Comparison of ENCODE assay signal across 24 mouse cellular contexts in the genomic region with DNA sequence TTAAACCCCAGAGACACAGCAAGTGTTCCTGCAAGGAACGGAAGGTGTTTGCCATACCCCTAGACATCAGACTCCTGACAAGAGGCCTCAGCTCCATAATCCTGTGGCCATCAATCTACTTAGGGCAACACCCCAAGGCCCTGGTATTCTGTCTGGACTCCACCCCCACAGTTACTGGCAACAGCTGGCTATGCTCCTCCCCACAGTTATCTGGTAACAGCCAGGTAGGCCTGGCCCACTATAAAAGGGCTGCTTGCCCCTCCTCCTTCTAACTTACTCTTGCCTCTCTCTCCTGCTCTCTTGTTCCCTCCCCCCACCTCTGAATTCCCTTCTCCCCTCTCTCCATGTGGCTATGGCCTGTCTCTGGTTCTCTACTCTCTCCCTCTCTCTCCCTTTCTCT.
"Had no signal": no experiment of that assay in that cellular context is flagged by ENCODE, and none has a peak within 500 bp of the region (broad histone marks: within the 10 kb centered on the region; RNA-seq: fewer than 3 reads in every experiment).

No protein-coding gene starts in this region.

- H3K4me2 ChIP-seq: heart, embryonic 12.5 days; hindbrain, embryonic 12.5 days; hindbrain, embryonic 14.5 days; limb, embryonic 12.5 days; liver, embryonic 11.5 days; liver, embryonic 13.5 days; liver, embryonic 15.5 days had no signal

- H3K9ac ChIP-seq: heart, embryonic 12.5 days; hindbrain, embryonic 12.5 days; hindbrain, embryonic 14.5 days; limb, embryonic 12.5 days; liver, embryonic 13.5 days; liver, embryonic 15.5 days had no signal

- DNase-seq: gastrocnemius, postnatal 25 days; heart, adult 18-20 months; heart, postnatal 10 days; heart, postnatal 4 days; kidney, adult 11 months; kidney, adult 2 months; kidney, postnatal 10 days; kidney, postnatal 25 days; kidney, postnatal 4 days; liver; liver, embryonic 13.5 days had no signal

- H3K4me3 ChIP-seq: heart, embryonic 10.5 days; heart, embryonic 12.5 days; hindbrain, embryonic 10.5 days; hindbrain, embryonic 12.5 days; layer of hippocampus, adult 2 months; left cerebral cortex, adult 2 months; limb, embryonic 10.5 days; limb, embryonic 12.5 days; liver, embryonic 13.5 days; liver, embryonic 15.5 days had no signal

- H3K4me1 ChIP-seq: heart, embryonic 10.5 days; heart, embryonic 12.5 days; hindbrain, embryonic 10.5 days; hindbrain, embryonic 12.5 days; limb, embryonic 10.5 days; limb, embryonic 12.5 days; liver, embryonic 13.5 days; liver, embryonic 15.5 days had no signal

- H3K27ac ChIP-seq: heart, embryonic 10.5 days; hindbrain, embryonic 10.5 days; hindbrain, embryonic 12.5 days; hindbrain, embryonic 14.5 days; layer of hippocampus, adult 2 months; left cerebral cortex, adult 2 months; limb, embryonic 10.5 days; limb, embryonic 12.5 days; liver, embryonic 13.5 days; liver, embryonic 15.5 days had no signal

- H3K27me3 ChIP-seq: heart, embryonic 12.5 days; hindbrain, embryonic 12.5 days; limb, embryonic 12.5 days; liver, embryonic 13.5 days; liver, embryonic 15.5 days had no signal

- H3K9me3 ChIP-seq: heart, embryonic 10.5 days; heart, embryonic 12.5 days; hindbrain, embryonic 10.5 days; hindbrain, embryonic 12.5 days; limb, embryonic 10.5 days; limb, embryonic 12.5 days; liver, embryonic 13.5 days; liver, embryonic 15.5 days had no signal

- H3K36me3 ChIP-seq: heart, embryonic 10.5 days; heart, embryonic 12.5 days; hindbrain, embryonic 10.5 days; hindbrain, embryonic 12.5 days; limb, embryonic 10.5 days; limb, embryonic 12.5 days; liver, embryonic 13.5 days; liver, embryonic 15.5 days had no signal

- ATAC-seq: hindbrain, embryonic 16.5 days; intestine, embryonic 16.5 days had no signal
